Mouse (Mus musculus): ENCODE measurements around the gene Kbtbd4. TPM values are rescaled to one million over a fixed set of nuclear protein-coding genes. Genes with fewer than 3 reads are reported as not detected.
"Not testable (repeated sequence)": the region's sequence is repeated elsewhere in the genome, so short reads cannot be mapped to it uniquely, and the experiment has no call there.

Kbtbd4 gene
- total RNA-seq (2021), result 10 to 100 TPM; 18.3 to 26.0 TPM
- long read RNA-seq, experiment 1, transcript Kbtbd4-201 (4 exons, 2,437 nt), result major isoform, 18 of 21 reads
- long read RNA-seq, experiment 1, partial matches to known transcripts, result 0 of 21 reads
- long read RNA-seq, experiment 1, other reads (novel, unspliced or antisense), result 1 of 21 reads
- long read RNA-seq, experiment 2, transcript Kbtbd4-201 (4 exons, 2,437 nt), result major isoform, 13 of 15 reads
- long read RNA-seq, experiment 2, partial matches to known transcripts, result 0 of 15 reads
- long read RNA-seq, experiment 2, other reads (novel, unspliced or antisense), result 0 of 15 reads

DNA sequence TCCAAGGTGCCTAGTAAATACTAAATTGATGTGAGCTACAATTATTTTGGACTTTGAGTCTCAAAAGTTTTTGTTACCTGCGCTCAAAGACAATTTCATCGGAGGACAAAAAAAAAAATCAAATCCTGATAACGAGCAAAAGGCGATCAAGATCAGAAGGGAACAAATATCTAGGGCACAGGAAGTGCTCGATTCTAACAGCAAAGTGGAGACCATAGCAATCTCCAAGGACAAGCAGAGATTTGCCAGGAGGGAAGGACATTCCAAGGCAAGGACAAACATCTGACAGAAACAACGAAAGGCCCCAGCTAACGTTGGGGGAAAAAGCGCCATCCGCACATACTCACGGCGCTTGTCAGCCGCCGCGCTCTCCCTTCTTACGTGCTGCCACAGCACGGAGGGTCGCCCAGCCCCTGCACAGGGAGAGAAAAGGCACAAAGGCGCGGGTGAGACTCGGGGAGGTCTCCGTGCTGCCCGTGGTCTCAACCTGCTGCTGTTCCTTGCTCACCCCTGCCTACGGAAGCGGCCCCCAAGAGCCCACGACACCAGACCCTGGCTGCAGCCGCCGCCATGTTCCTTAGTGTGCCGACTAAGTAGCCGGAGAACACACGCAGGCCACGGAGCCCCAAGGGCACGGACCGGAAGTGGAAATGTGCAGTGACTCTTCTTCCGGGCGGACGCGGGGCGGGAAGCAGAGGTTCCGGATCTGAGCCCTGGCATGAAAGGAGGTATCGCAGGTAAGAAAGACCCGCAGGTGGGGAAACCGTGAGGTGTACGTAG is at the start of gene Kbtbd4, which contains the start of gene Ndufs3:
Kbtbd4 (plus strand) TSS at position 665 of the 780 bp plus-strand sequence.
Ndufs3 (minus strand) TSS at position 752 of the 780 bp plus-strand sequence.
- peak; percentile 90 to 93 for DNase-seq

- no peak for DNase-seq
Measured at GRCm38 (mm10) chr2:90861486-90861885, 43.1 kb upstream of the Kbtbd4 start.

DNA sequence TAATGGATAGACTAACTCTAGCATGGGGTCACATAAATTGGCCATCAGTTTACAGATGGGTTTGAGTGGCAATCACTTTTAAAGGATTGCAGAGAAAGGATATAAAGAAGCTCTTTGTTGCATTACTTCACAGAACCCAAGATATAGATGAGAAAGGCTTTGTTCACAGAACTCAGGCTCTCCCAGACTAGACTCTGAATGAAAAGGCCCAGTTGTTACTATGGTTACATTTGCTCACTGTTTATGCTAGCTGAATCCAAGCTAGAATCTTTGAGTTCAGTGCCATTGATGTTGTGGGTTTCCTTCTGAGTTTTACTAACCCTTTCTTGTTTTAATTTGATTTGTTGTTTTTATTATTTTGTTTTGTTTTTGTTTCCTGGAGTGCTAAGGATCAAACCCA is 40.4 kb upstream of the Kbtbd4 start:
- DNase-seq, result no peak

GRCm38 (mm10) chr2:90866524-90866923 is 38.0 kb upstream of the Kbtbd4 start:
- peak; percentile 81 to 92 for DNase-seq

- DNase-seq, result peak; percentile 51 to 62
Measured at GRCm38 (mm10) chr2:90870136-90870601, 34.4 kb upstream of the Kbtbd4 start.

DNA sequence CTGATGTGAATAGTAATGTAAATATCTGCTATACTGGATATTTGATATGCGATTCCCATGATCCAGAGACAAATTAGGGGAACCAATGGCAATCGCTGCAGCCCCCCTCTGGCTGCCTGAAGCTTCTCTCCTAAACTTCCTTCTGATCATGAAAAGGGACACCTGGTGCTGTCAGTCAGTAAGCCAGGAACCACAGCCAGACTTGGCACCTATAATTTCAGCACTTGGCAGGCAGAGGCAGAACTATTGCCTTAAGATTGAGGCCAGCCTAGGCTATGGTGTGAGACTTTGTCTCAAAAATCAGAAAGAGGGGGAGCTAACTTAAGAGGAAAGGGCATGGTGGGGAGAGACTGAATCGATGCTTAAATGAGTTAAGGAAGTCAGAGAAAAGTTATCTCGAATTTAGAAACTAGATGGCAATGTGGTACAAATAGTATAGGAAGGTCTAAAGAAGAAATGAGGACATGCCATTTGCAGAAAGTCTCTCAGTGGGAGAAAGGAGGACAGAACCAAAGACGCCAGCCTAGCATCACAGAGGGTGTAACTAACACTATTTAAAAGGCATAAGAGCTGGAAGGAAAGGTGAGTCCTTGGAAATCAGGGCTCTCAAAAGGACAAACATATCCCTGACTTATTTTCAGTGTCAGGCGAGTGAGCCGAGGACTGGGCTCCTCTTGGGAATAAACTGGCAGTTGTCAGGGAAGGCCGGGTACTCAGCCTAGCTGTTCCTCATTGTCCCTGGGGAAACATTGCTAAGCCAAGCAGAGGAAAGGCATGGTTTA is 33.2 kb upstream of the Kbtbd4 start:
- peak in 1 of 2 experiments; percentile 39 for DNase-seq

GRCm38 (mm10) chr2:90874025-90874424 is 30.5 kb upstream of the Kbtbd4 start:
- DNase-seq, result peak in 1 of 2 experiments; percentile 46

DNA sequence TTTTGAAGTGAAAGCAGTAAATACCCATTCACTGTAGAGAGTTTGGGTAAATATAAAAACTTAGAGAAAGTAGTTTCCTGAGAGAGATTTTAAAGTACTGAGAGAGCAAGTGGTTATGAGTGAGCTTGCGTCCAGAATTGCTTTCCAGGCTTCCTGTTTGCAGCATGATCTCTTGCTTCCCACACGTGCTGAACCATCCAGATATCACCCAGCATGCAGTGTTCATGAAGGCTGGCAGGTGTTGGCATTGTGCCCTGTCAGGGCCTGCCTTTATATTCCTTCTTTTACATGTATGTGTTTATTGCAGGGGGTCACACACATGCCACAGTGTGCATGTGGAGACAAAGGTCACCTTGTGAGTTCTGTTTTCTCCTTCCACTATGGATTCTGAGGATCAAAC is 29.3 kb upstream of the Kbtbd4 start:
- no peak for DNase-seq

DNA sequence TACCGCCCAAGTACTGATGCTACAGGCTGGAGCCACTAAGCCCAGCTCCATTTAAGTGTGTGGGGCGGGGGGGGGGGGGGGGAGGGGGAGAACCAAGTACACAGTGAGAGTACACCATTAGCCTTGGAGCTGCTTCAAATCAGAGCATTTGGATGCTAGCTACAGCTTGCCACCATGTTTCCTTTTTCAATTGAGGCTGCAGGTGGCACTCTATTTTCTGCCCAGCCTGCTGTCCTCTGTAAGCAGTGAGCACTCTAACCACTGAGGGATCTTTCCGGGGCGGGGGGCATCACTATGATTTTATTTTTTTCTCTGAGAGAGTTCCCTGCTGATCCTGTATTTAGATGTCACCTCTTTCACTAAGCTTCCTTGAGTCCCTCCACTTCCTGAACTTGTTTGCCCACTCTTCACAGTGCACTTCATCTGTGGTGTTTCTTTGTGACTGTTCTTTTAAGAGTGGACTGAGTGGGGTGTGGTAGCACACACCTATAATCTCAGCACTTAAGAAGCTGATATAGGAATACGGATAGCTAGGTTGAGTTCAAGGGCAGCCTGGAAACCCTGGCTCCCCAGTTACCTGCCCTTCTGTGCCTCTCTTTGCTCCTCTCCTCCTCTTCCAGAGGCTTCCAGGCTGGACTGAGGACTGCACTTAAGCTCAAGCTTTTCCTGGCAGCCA is 26.8 kb upstream of the Kbtbd4 start:
- no peak for DNase-seq

- no peak for DNase-seq
Measured at GRCm38 (mm10) chr2:90879419-90879818, 25.1 kb upstream of the Kbtbd4 start.

GRCm38 (mm10) chr2:90880144-90880785 is 24.3 kb upstream of the Kbtbd4 start:
- no peak for DNase-seq

GRCm38 (mm10) chr2:90881824-90882223 is 22.7 kb upstream of the Kbtbd4 start:
- no peak for DNase-seq

DNA sequence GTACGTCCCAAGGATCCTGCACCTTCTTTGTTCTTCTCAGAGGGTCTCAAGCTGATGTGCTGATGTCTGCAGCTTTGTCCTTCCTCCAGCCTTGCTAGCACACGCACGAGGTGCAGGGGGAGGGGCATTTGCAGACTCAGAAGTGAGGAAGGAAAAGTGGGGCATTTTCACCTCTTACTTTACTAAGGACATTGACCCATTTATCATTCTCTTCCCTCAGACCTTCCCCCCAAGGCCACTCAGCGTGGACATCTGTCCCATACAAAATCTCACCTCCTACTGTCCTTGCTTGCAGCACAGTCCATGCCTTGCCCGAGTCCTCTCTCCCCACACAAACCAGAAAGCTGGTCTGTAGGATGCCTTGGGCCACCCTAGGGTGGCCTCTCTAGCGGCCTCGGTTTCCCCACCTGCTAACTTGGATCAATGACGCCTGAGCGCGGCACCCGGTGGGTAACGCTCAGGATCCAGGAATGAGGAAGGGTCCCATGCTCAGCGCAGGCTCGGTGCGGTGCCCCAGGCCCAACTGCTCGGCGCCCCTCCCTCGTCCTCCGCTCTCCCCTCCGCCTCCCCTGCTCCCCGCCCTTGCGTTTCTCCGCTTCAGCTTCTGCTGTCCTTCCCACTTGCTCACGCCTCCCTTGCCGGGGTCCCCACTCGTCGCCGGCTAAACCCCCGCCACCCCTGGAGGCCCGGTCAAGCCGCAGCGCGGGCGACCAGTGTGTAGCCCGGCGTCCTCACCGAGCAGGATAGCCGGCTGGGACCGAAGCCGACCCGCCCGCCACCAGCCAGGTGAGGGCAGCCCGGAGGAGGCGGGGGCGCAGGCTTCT is 19.1 kb upstream of the Kbtbd4 start, which contains the start of gene C1qtnf4:
C1qtnf4 (plus strand) TSS at position 643 of the 824 bp plus-strand sequence.
- DNase-seq, result no peak

- DNase-seq, result no peak
Measured at GRCm38 (mm10) chr2:90886436-90886835, 18.1 kb upstream of the Kbtbd4 start.

GRCm38 (mm10) chr2:90887627-90888026 is 16.9 kb upstream of the Kbtbd4 start:
- no peak for DNase-seq

- peak in 1 of 2 experiments; percentile 36 for DNase-seq
Measured at GRCm38 (mm10) chr2:90889550-90890548, 14.7 kb upstream of the Kbtbd4 start.

GRCm38 (mm10) chr2:90893673-90894298 is 10.8 kb upstream of the Kbtbd4 start:
- DNase-seq, result no peak

- DNase-seq, result not testable (repeated sequence)
Measured at GRCm38 (mm10) chr2:90894299-90894677, 10.3 kb upstream of the Kbtbd4 start.
